Mouse (Mus musculus) spleen, adult 12 weeks (tissue): ENCODE results near the gene Phlda3.
A peak's percentile ranks its signal among the peaks of the same experiment; 100 is the strongest.

Experiments
- DNase-seq: peaks from one replicate; pipeline ENCODE4 v3.0.0; 2022; ENCODE audit warnings: low spot score

Phlda3 gene

DNA sequence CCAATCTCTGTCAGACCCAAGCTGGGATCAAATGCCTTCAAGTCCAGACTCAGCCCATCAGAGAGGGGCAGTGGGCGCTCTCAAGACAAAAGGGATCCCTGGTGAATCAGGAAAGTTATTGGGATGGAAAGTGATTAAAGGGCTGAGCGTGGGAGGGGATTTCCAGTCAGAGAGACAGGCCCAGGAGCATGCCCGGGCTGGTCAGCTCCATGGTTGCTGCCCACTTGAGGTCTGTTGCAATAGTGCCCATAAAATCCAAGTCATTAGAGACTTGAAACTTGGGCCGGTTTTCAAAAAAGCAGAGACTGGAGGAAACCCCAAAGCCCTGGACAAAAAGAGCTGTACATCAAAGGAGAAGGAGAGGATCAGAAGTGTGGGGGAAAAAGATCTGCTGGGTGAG is 6.2 kb upstream of the Phlda3 start:
- DNase-seq: no peak

DNA sequence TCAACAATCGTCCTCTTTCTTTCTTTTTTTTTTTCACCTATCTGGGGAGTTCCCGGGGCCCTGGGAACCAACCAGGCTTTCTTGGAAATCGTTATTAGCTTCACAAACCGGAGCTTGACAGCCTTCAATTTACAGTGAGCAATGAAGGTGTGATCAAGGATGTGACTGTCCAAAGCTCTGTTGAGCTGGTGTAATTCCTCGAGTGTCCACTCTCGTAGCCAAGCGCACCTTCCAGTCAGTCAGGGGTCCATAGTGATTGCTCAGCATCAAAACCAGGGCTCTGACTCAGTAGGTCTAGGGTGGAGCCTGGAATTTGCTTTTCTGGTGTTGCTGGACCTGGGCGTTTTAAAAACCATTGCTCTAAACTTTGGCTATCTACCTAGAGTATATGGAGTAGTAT is 5.7 kb upstream of the Phlda3 start:
- DNase-seq: no peak

DNA sequence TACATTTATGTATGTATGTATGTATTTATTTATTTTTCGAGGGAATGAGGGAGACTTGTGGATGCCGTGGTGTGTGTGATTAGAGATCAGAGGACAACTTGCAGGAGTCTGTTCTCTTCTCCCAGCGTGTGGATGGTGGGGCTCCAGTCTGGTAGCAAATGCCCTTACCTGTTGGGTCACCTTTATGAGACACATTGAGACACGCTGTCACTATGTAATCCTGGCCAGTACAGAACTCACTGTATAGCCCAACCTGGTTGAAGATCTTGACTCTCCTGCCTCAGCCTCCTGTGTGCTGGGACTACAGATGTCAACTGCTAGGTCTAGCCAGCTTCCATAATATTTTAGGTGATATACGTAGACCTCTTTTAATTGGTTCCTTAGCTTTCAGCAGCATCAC is 4.2 kb upstream of the Phlda3 start:
- no peak for DNase-seq

DNA sequence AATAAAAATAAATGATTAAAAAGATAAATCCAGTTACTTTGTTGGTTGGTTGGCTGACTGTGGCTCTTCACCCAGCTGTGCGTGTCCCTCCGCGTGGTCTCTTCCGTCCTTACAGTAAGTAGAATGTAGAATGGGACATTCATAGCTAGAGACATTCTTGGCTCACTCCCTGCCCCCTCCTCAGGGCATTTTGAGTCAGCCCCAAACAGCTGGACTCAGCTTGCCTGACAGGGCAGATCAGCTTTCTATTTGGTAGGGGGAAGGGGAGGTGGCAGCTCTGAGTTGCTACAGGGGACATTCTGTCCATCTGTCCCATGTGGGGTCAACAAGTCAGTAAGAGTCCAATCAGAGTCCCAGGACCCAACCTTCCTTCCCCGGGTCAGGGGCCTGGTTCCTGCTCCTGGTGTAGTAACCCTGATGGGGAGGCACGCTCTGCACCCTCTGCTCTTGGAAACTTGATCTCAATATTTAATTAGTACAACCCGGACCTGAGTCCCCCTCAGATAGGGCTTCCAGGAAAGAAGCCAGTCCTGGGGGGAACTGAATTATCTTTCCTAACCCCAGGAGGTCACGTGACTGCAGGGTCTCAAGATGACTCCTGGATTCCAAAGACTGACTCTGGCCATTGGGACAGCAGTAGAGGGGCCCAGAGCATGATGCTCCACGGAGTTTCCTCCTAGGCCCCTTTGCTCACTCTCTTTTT is 2.3 kb upstream of the Phlda3 start:
- no peak for DNase-seq

DNA sequence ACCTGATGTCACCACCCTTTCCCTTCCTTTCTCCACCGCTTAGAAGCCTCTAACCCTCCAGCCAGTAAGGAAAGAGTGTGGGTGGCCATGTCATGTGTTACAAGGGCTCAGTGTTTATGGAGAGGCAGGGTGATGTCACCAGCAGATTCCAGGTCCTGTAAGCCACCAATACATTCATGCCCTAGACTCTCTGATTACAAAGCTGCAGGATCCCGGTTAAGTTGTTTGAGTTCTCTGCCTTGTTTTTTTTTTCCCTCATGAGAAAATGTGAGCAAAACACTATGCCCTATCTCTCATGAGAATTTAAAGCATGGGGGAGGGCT is 1.8 kb upstream of the Phlda3 start:
- no peak for DNase-seq

DNA sequence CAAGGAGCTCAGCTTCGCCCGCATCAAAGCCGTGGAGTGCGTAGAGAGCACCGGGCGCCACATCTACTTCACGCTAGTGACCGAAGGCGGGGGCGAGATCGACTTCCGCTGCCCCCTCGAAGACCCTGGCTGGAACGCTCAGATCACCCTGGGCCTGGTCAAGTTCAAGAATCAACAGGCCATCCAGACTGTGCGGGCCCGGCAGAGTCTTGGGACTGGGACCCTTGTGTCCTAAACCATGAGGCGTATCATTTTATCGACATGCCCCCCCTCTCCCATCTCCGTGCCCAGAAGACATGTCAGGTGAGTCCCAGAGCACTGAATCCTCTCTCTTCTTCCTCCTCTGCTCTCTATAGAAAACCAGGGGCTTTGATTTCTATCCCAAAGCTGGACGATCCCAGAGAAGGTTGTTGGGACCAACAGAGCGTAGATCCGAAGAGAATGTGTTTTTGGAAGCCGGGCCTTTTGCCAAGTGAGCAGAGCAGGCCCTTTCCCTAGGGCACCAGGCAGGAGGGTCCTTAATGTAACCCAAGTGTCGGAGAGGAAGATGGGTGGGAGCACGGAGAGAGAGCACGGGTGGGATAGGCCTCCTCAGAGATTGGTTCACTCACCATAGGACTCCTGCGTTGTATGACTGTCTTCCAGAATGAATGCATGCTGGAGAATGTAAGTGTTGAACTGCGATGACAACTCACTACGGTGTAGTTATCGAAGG is 830 bp downstream of the Phlda3 start:
- no peak for DNase-seq

DNA sequence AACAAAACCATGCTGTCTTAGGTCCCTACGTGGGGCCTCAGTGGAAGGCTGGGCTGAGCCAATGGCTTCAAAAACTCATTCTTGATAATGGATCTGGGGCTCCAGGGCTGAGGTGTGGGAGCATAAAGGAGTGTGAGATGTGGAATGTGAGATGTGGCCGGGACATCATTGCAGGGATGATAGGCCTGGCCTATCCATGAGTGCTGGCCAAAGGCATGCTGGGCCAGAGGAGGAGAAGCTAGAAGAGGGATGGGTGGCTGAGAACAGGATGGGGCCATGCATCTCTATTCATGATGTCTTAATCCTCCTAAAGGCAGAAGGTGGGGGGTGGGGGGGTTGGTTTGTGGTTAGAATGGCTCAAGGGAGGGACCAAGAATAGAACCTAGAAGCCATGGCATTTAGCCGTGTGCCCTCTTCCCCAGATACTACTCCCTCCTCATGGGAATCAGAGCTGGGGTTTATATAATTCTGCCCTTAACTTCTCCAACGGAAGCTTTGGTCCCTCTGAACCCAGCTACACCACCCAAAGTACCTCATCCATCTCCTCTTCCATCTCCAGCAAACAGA is 1.5 kb downstream of the Phlda3 start:
- no peak for DNase-seq

DNA sequence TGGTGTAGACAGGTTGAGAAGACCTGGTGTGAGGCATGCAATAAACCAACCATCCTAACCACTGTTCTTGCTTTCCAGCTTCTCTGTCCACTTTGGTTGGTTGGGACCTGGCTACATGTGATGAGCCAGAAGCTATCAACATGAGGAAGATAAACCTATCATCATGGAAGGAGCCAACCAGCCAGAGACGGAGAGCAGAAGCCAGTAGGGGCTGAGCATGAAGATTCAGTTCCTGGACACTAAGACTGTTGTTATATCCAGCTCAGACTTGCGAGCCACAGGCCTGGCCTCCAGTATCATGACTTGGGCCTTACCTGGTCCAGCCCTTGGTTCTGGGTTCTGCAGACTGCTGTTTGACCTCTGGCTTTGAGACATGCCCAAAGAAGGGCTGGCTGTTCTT is 2.5 kb downstream of the Phlda3 start:
- no peak for DNase-seq

DNA sequence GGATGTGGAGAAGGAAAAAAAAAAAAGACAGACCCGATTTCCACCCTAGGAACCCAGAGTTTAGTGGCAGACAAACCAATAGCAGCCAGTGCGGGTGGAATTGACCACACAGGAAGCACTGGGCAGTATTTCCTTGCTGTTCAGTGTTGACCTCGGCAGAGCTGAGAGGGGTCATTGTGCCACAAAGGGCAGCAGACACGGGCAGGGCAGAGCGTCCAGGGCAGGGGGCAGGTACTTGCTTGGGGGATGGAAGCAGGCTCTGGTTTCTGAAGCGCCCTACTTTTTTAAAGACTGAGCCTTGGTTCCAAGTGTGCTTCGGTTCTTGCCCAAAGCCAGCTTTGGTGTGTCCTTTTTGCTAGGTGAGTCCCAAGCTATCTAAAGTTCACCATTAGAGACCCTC is 4.3 kb downstream of the Phlda3 start:
- no peak for DNase-seq

DNA sequence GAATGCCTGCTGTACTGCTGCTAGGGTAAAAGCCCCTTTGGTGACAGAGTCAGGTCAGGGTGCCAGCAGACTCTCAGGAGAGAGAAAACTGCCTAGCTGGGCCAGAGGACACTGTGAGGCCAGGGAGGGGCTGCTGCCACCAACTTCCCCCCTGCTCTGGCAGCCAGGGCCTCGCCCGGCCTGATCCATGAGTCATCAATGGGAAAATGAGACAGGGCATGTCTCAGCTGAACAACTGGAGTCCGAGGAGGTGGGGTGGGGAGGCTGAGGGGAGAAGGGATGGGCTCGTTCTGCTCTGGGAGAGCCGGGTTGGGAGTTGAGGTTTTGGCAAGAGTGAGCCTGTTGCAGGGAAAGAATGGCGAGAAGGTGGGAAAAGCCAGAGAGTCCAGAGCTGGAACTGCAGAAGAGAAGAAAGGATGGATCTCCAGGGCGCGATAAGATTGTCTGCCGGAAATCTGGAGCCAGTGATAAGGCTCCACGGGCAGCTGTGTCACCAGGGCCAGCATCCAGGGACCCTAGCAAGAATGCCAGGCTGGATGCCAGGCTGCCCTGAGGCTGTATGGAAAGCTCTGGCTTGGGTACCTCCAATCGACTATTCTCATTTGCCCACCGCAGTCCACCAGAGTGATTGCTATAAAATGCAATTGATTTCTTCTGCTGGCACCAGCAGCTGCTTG is 5.1 kb downstream of the Phlda3 start:
- DNase-seq: no peak

DNA sequence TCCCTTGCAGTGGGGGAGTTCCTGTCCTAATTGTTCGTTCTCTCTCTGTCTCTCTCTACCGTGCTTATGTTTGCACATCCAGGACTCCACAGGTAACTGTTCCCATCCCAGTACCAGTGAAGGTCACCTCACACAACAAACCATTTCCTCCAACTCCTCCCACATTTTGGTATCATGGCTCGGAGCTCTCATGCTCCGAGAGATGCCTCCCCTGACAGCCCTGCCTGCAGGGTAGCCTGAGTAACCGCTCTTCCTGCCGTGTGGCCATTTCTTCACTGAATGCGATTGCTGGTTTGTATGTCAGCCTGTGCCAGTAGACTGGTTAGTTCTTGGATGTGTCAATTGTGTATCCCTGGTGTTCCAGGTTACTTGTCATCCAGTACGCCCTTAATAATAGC is 5.7 kb downstream of the Phlda3 start:
- DNase-seq: no peak

DNA sequence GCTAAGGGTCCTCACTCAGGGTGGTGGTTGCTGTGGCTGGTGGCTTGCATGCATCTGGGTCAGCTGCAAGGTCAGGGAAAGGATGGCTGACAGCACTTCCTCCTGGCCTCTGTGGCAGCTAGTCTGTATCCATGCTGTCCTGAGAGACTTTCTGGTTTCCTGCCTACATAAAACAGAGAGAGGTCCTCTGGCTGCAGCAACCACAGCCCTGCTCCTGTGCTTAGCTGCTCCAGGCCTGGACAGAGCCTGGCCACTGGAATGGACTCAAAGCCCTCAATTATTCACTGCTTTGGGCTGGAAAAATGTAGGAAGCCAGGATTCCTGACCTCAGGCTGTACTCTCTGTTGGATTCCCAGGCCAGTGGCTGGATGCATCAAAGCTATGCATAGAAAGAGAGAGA is 10.7 kb downstream of the Phlda3 start:
- no peak for DNase-seq

DNA sequence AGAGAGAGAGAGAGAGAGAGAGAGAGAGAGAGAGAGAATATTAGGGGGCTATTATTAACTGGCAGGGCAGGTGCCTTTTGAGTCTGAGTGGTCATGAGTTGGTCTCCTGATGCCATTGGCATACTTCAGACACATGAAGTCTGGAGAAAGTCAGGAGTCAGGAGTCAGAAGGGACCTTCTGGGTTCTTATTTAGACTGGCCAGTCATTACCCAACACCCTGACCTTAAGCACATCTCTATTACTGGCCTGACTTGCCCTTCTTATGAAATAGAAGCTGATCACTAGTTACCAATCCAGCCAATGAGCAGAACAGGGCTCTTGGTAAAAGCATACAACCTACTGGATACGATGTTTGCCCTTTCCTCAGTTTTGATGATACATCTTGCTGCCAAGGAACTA is 11.1 kb downstream of the Phlda3 start:
- no peak for DNase-seq

DNA sequence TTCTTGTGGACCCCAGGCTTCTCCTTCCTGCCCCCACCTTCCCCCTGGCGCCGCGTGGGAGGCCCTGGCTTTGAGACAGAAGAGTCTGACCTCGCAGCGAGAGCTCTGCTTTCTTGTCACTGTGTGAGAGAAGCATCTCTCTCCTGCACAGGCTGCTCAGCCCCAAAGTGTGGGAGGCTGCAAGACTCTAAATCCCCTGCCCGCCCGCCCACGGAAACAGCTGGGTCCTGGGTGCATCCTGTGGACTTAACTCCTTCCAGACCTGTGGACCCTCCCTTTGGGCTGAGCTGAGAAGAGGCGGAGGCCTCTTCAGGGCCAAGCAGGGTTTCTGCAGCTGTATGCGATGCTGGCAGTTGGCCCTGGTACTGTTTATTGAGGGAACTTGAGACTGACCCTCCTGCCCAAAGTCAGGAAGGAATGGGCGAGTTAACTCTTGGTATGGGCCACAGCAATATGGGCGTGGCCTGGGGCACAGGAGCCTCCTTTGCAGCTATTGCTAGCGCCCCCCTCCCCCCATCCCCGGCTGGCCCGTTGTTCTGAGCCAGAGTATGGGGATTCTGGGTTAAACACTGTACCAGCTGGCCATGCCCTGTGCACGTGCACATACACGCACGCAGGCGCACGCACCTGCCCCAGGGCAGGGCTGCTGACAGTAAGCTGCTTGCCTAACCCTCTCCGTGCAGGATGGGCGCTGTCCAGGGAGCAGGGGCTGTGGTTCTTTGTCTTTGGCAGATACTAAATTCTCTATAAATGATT is 13.0 kb downstream of the Phlda3 start, which contains the start of gene Tnni1:
Gene Tnni1 (plus strand): TSS at position 655 of the 756 bp plus-strand sequence.
- no peak for DNase-seq

DNA sequence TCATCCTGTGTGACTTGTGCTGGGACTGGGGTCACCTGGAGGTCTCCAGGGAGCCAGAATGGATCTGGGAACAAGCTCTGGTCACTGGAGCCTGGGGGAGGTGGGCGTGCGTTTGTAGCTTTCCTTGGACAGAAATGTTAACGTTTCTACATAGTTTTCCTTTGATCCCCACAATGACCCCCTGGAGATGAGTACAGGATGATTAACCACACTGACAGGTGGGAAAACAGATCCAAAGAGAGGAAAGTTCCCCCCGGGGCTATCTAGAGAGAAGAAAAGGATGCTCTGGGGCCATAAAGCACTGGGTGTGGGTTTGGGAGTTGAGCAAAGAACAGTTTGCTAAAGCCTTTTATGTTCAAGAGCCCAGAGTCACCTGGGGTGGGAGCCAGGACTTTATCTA is 14.7 kb downstream of the Phlda3 start:
- no peak for DNase-seq

DNA sequence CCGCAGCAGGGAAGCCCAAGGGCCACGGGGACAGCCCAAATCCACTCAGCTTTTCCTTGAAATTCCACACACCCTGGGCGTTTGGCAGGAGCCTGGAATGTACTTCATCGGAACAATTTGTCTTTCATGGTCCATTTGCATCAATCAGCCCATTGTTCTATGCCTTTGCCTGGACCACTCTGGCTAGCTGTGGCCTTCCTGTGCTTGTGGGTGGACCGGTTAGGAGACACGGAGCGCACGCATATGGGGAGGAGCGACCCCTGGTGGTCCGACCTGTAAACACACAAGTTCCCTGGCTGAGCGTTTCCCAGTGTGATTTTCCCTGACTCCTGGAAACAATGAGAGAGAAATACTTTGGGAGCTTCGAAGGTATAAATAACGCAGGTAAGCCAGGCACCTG is 15.3 kb downstream of the Phlda3 start:
- peak; percentile 40 for DNase-seq

DNA sequence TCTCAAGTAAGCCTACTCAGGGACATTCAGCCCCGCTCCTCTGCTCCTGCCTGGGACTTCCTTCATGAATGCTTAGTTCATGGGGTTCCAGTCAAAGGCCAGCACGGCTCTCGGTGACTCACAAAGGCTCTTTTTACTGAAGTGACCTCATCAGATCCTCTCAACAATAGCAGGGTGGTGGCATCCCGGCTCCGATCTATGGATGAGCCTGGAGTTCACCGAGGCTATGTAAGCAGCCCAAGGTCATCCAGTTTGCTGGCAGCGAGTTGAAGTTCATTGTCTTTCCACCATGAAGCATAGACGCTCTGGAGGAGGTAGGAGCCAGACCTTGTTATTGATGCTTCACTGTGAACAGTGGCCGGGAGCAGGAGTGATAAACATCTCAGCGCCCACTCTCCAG is 16.9 kb downstream of the Phlda3 start:
- no peak for DNase-seq

DNA sequence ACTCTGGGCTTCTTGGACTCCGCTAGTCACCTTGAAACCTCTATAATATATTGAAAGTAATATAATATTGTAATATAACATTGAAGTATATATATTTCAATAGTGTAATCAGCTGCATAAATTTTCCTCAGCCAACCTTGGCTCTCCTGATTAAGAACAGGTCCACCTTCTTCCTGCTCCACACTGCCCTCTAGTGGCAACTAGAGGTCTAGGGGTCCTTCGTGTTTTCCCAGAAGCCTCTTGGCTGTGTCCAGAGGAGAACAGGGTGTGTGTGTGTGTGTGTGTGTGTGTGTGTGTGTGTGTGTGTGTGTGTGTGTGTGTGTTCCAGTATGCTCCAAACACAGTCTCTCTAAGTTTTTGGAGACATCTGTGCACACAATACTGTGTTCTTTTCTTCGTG is 21.9 kb downstream of the Phlda3 start:
- DNase-seq: peak; percentile 55

DNA sequence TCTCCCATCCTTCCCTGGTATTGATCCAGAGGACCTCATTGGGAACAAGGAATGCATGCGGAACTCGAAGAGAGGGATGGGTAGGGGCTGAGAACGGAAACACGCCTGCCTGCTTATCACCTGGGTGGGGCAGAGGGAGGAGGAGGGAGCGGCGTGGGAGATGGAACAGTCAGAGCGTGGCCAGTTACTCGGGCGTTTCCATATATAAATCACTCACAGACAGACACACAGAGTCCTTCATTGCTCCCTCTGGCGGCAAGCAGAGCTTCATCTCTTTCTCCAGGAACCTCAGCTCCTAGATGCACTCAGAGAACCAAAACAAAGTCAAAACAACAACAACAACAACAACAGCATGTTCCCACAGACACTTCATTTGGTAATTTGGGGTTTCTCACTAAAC is 22.8 kb downstream of the Phlda3 start:
- DNase-seq: no peak

DNA sequence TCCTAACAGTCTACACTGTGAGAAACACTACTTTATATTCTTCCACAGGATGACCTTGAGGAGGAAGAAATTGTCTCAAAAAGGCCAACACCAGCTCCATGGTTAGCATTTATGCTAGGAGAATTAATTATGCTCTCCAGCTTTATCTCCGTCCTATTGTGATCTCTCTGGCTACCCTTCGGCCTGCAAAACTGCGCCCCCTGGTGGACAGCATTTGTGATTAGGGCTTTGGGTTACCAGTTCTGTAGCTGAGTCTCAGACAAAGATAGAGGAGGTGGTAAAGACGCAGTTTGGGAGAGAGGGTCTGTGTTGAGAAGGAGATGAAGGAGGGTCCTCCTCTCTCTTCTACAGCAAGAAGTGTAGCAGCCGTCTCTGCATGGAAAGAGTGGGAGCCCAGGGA is 23.9 kb downstream of the Phlda3 start:
- peak; percentile 65 for DNase-seq

DNA sequence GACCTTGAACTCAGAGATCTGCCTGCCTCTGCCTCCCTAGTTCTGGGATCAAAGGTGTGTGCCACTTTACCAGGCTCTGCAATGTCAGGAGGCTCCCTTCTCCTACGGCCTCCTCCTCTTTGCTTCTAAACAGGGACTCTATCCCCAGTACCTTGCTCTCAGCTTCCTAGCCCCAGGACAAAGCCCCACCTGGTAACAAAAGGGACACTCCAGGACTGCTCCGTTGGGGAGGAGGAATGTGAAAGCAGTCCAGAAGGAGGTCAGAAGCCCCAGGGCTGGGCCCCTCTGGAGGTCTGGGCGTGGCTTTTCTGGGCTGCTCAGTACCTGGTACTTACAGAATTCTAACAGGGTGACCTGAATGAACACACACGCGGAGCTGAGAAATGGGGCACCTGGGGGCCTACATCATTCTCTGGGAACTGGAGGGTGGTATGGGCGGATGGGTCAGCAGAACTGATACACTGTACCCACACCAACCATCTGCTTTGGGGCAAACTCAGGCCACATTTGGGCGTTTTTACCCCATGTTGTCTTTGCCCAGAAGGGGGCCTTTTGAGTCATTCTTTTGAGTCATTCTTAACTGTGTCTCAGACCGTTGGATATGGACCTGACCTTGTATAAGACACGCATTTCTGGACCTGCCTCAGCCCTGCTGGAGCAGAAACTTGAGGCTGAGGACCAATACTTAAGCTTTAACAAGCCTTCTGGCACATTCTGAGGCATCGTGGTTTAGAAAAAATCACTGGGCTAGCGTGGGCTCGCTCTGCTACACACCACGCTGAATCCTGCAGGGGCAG is 26.4 kb downstream of the Phlda3 start:
- DNase-seq: no peak
